Mouse (Mus musculus) megakaryocyte-erythroid progenitor cell, adult 5-6 weeks (primary cell): Measurements from ENCODE around the gene Gnptab. TPM values are rescaled to one million over a fixed set of nuclear protein-coding genes. Genes with fewer than 3 reads are reported as not detected.
"Not testable (repeated sequence)": the region's sequence is repeated elsewhere in the genome, so short reads cannot be mapped to it uniquely, and the experiment has no call there.

Experiments
- ATAC-seq: replicated peaks from 2 replicates; pipeline ENCODE4 v1.8.0; 2016; ENCODE audit warnings: mild to moderate bottlenecking, inconsistent platforms; ENCODE audit not compliant: severe bottlenecking, poor library complexity, low FRiP score, low TSS enrichment
- total RNA-seq, 2 experiments: library from RNA; stranded (forward) in 1 of 2; stranded (reverse) in 1 of 2; fragments of 200-1000, 215-1000 nt in 1 of 2; fragments of >200 nt in 1 of 2; fragmentation: Nextera tagmentation in 1 of 2; gene quantifications; 2 replicates each; pipeline ENCODE4 v1.2.3; 2014 to 2017

Gnptab gene
- total RNA-seq, 2 experiments from 2014 or later = 37.1 to 45.2 TPM

DNA sequence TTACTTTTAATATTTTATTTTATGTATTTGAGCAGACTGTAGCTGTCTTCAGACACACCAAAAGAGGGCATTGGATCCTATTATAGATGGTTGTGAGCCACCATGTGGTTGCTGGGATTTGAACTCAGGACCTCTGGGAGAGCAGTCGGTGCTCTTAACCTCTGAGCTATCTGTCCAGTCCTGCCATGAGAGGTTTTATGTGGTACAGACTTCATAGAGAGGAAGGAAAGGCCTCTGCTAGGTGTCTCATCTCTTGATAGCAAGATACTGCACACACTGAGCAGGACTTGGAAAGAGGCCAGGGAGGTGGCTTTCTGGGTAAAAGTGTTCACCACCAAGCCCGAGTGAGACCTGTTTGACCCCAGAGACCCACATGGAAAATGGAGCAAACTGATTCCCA, 6.0 kb upstream of the Gnptab start:
- ATAC-seq = not testable (repeated sequence)

- no peak for ATAC-seq
Observed at GRCm38 (mm10) chr10:88374984-88375383, 3.9 kb upstream of the Gnptab start.

GRCm38 (mm10) chr10:88376770-88377169, 2.2 kb upstream of the Gnptab start:
- 0 out of 2 replicates have a peak, but pooled peaks have one; percentile 30 for ATAC-seq

- ATAC-seq = no peak
Observed at GRCm38 (mm10) chr10:88377666-88378065, 1.3 kb upstream of the Gnptab start.

DNA sequence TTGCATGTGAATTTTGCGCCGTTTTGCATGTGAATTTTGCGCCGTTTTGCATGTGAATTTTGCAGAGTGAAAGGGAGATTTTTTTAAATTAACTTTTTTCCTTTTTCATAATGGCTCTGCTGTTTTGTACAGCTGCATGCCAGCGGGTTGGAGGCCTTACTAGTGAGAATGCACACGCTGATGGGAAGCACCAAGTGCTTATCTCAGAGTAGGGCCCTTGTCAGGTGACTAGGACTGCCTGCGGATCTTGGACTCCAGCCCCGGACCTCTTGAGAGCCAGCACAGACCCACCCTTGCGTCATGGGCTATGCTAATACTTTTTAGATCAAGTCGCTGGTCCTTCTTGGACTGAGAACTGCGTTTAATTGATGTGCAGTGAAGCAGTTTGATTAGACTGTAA, 1.1 kb downstream of the Gnptab start:
- peak; percentile 84 for ATAC-seq

DNA sequence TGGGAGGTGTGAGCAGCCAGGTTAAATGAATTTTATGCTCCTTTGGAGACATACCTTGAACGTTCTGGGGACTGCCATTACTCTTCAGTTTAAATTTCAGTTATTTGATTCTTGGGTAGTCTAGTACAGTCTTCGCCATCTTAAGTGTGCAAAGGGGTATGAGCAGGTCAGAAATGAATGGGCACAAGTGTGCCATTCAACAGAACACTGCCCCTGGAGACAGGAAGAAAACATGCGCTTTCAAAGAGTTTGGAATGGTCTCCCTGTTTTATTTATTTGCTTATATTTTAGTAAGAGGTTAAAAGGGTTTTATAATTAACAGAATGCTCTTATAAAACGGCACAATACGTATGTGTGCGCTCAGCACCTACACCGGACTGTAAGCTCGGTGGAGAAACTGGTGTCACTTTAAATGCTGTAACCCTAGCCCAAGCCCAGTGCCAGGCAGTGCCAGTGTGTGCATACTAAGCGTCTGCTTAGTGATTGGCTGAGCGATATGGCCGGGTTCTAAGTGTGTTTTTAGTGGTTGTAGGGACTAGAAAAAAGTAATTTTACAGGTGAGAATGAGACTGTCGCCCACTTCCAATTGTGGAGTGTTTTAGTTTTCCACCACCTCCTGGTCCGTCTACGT, 1.6 kb downstream of the Gnptab start:
- peak; percentile 23; the same call in 1 of the 2 replicates for ATAC-seq

- ATAC-seq = no peak
Observed at GRCm38 (mm10) chr10:88381286-88381685, 2.4 kb downstream of the Gnptab start.

GRCm38 (mm10) chr10:88382009-88382408, 3.1 kb downstream of the Gnptab start:
- no peak for ATAC-seq

- no peak for ATAC-seq
Observed at GRCm38 (mm10) chr10:88383479-88383878, 4.5 kb downstream of the Gnptab start.

GRCm38 (mm10) chr10:88384081-88384480, 5.1 kb downstream of the Gnptab start:
- ATAC-seq = no peak

DNA sequence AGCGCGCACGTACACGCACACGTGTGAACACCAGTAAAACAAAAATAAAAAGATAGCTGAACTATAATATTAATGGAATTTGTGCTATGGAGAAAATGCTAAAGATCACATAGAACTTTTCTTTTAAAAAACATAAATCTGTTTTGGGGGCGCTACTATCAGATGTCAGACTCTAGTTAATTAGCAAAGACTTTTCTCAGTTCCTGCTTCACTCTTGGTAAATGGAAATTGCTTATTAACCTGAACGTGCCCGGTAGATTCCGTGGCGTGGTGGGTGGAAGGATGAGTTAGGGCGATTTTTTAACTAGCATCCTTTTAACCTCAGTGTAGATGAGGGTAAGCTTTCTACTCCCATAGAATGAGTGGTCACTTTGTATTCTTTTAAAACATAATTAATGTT, 6.4 kb downstream of the Gnptab start:
- no peak for ATAC-seq

- ATAC-seq = peak; percentile 93
Observed at GRCm38 (mm10) chr10:88385758-88386157, 6.8 kb downstream of the Gnptab start.

DNA sequence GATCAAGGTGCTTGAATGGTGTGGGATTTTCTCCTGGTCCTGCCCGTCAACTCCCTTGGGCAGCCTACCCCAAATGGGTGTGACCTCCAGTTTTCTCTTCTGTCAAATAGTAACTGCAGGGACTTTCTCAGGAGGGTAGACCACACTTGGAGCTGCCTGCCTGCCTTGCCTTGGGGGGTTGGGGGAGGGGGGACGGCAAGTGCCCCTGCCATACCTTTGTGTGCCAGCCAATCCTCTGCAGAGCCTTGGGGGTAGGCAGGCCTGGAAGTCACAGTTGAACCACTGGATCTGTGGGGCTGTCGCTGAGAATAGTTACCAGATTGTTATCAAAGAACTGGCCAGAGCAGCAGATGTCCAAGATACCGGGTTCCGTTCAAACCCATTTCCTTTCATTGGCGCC, 7.3 kb downstream of the Gnptab start:
- peak; percentile 28 for ATAC-seq

- ATAC-seq = peak; percentile 36
Observed at GRCm38 (mm10) chr10:88389576-88389975, 10.6 kb downstream of the Gnptab start.

- ATAC-seq = 0 out of 2 replicates have a peak, but pooled peaks have one; percentile 4
Observed at GRCm38 (mm10) chr10:88390096-88390790, 11.3 kb downstream of the Gnptab start.

- ATAC-seq = no peak
Observed at GRCm38 (mm10) chr10:88391495-88391894, 12.6 kb downstream of the Gnptab start.

DNA sequence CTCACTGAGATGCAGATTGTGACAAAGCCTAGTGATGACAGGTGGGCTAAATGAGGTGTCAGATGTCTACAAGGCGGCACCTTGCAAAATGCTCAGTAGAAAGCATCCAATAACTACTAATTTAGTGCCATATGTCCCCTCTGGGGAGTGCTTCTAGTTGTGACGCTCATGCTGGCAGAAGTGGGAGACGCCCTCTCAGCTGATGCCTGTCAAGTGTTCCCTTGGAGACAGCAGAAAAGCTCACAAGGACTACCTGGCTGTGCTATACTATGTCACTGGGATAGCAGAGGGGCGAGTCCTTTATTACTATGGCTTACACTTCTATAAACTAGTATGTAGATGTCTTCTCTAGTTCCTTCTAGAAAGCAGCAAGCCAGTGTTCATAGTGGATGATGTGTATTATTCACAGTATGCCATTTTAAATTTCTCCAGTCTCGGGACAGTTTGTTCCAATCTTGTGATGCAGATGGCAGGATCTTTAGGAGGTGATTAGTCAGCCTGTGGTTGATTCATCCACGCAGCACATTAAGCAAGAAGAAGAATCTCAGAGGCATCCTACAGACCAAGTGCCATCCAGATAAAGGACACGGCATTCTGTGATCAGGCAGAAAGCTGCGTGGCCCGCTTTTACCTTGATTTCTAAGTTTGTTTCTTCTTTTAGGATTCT, 13.4 kb downstream of the Gnptab start:
- ATAC-seq = no peak

DNA sequence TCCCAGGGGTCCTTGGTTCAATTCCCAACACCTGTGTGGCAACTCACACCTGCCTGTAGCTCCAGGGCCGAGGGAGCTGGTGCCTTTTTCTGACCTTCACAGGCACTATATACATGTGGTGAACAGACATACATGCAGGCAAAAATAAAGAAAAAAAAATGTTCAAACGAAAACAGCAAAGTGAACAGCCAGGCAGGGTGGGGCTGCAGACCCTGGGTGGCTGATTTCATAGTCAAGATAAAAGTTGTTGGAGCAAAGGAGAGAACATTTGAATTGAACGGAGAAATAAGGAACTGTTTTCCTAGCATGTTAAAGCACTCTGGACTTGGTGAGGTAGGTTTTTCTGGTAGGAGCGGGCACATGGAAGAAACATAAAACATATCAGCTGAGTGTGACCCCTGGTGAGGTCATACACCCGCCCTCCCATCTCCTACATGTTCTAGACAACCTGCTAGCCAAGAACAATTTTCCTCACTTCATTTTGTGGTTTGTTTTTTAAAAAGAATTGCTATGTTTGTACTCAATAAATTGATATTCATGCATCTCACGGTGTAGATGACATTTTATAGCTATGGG, 19.8 kb downstream of the Gnptab start:
- peak; percentile 45; the same call in 1 of the 2 replicates for ATAC-seq

DNA sequence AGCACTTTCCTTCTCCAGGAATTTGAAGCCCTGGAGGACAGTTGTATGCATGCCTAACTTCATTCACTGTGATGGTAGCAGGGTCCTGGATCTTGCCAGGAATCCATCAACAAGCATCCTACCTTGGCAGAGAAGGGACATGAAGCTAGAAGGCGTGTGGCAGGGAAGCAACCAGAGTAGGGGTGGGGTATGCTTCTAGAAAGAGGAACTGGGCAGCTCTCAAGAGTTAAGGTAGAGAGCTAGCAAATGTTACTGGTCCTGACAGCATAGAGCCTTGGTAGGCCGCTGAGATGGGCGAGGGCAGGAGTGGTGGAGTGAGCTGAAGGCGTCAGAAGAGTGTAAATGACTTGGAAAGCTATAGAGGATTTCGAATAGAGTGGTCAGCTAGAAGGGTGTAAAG, 20.3 kb downstream of the Gnptab start:
- ATAC-seq = no peak

- ATAC-seq = no peak
Observed at GRCm38 (mm10) chr10:88403021-88403420, 24.1 kb downstream of the Gnptab start.
